Mouse (Mus musculus) cerebellum, postnatal 14 days (tissue): ENCODE measurements around the gene Ssr2.

Experiments
- DNase-seq, 2 experiments: peaks; one replicate each; pipeline ENCODE4 v3.0.0; 2021; ENCODE audit warnings: mixed read lengths in 2 of 2

Gene Ssr2

GRCm38 (mm10) chr3:88624324-88624723 is 48.6 kb downstream of the Ssr2 start:
- peak; percentile 86 to 89 for DNase-seq

DNA sequence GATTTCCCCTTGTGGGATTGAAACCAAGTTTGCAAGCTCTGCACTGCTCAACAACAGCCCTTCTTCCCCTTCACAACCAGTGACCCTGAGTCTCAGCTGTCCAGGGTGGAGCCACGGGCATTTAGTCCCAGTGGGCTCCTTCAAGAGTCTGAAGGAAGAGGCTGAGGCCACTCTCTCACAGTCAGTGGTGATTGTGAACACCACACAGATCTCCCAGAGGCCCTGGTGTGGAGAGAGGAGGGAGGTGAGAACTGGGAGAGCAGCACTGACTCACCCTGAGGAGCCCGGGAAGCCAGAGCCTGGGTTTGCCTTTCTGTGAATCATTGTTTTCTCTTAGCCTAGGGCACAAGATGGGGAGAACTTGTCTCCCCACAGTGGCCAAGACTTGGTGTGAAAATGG is 49.3 kb downstream of the Ssr2 start:
- DNase-seq: no peak

DNA sequence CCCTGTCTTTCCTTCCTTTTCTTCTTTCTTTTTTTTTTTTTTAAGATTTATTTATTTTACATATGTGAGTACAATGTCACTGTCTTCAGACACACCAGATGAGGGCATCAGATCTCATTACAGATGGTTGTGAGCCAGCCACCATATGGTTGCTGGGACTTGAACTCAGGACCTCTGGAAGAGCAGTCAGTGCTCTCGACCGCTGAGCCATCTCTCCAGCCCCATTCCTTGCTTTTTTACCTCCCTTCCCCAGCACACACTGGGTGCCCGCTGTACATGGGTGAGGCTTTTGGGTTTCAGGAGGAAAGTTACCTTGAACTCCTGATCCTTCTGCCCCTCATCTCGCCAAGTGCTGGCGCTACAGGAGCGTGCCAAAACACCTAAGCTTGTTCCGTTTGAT is 49.9 kb downstream of the Ssr2 start:
- no peak for DNase-seq

GRCm38 (mm10) chr3:88626316-88626715 is 50.6 kb downstream of the Ssr2 start:
- peak in 1 of 2 experiments; percentile 41 for DNase-seq

- no peak for DNase-seq
These were observed 51.4 kb downstream of the Ssr2 start for GRCm38 (mm10) chr3:88627114-88627513.

- no peak for DNase-seq
These were observed 51.9 kb downstream of the Ssr2 start for GRCm38 (mm10) chr3:88627535-88627934.

GRCm38 (mm10) chr3:88628766-88629165 is 53.1 kb downstream of the Ssr2 start:
- no peak for DNase-seq

DNA sequence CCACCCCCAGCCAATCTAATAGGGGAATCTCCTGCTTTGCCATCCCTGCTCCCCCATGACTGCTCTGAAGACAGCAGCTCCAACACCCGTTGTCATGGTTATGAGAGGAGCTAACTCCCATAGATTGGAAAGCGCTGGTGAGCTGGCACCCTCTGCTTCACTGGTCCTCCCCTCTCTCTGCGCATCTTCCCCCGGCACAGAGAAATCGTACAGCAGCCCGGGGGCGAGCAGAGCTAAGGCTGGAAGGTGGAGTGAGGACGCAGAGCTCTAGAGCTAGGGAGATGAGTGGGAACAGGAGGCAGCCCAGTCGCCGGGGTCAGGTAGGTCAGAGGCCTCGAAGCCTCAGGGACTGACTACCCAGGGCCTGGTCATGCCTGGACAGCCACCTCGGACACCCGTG is 53.6 kb downstream of the Ssr2 start:
- DNase-seq: peak in 1 of 2 experiments; percentile 16

DNA sequence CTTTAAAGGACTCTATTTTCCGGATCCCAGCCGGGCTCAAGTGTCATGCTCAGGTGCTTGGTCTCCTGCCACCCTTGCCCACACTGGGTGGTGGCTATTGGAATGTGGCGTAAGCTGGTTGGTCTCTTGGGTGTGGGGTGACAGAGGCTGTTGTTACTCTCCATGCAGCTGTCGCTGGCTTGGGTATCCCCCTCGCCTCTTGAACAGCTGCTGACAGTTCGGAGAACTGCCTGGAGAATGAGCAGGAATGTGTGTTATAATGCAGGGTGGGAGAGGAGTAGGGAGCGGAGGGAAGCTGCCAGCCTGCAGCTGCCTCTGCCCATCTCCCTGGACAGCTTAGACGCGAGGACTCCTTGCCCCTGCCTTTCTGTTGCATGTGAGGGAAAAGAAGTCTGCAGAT is 54.3 kb downstream of the Ssr2 start:
- no peak for DNase-seq

DNA sequence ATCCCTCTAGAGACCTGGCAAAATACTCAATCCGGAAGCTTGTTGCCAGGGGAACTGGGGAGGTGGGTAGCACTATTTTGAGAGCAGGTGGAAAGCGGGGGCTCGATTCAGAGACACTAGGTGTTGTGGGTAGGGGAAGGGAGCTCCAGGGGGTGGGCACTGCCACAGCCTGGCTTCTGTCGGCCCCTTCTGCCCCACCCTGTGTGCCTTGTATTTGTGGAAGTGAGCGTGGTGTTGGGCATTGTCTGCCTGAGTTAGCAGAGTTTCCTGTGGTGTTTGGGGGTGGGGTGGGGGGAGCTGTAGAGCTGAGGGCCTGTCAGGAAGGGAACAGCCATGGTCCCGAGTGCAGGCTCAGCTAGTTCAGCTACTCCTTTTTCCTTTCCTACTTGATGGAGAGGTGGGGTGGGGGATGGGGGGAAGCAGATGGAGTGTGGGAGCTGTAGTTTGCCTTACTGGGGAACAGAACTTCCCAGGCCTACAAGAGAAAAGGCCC is 55.2 kb downstream of the Ssr2 start:
- DNase-seq: no peak

- peak; percentile 51 to 53 for DNase-seq
These were observed 56.4 kb downstream of the Ssr2 start for GRCm38 (mm10) chr3:88631921-88632587.

- no peak for DNase-seq
These were observed 57.4 kb downstream of the Ssr2 start for GRCm38 (mm10) chr3:88633056-88633455.

- DNase-seq: no peak
These were observed 60.0 kb downstream of the Ssr2 start for GRCm38 (mm10) chr3:88635506-88636275.

GRCm38 (mm10) chr3:88636555-88636986 is 60.9 kb downstream of the Ssr2 start:
- no peak for DNase-seq

DNA sequence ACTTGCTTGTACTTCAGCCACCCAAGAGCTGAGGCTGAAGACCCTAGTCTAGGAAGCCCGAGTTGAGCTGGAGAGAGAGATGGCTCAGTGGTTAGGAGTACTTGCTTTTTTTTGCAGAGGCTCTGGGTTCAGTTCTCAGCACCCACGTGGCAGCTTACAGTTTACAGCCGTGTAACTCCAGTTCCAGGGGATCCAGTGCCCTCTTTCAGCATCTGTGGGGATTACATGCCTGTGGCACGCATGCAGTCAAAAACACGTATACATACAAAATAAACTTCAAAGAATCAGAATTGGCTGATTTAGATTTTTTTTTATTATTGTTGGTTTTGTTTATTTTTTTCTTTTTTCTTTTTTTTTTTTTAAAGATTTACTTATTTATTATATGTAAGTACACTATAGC is 61.5 kb downstream of the Ssr2 start:
- no peak for DNase-seq
